Mouse (Mus musculus): ENCODE data around the gene Nkrf.

The Nkrf gene

DNA sequence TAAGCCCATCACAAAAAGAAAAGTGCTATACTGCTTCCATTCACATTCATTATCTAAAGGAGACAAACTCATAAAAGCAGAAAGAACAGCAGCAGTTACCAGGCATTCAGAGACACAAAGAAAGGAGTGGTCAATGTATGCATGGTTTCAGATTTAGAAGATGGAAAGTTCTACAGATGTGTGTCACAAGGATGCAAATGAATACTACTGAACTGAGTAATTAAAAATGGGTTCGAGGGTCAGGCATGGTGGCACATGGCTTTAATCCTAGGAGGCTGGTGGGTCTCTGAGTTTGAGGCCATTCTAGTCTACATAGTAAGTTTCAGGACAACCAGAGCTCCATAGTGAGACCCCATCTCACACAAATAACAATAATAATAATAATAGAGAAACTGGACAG lies 55.5 kb downstream of the Nkrf start:
- DNase-seq = no peak

DNA sequence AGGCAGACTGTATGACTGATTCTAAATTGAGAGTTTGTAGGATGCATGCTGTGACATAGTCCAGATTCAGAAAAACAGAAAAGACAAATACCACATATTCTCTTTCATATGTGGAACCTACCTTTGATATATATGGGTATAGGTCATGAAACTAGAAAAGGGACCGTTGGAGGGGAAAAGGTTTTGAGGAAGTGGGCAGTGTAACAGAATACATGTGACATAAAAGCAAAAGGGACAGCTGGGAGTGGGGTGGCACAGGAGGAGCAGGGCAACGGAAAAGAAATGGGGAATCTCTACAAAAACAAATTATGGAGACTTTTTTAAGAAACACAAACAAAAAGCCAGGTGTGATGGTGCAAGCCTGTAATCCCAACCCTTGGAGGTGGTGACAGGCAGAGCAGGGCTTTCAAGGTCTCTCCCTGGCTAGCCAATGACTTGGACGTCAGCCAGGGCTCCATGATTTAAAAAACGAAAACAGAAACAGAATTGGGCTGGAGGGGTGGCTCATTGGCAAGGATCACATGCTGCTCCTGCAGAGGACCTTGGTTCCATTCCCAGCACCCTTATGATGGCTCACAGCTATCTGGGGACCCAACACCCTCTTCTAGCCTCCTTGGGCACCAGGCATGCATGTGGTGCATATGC lies 59.2 kb downstream of the Nkrf start:
- no peak for DNase-seq

DNA sequence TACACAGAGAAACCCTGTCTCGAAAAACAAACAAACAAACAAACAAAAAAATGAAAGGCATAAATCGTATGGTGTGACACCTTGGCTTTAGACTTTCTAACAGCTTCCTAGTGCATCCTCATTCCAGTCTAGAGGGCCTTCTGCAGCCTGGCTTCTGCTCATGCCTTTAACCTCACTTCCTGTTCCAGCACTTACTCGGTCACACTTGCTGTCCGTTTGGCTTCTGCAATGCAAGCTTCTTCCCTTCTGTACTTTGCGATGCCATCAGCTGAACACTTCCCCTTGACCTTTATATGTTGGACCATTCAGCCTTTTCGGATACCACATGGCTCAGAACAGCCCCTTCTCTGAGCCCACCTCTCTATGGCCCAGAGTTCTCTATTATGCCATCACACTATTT lies 61.0 kb downstream of the Nkrf start:
- DNase-seq = no peak

DNA sequence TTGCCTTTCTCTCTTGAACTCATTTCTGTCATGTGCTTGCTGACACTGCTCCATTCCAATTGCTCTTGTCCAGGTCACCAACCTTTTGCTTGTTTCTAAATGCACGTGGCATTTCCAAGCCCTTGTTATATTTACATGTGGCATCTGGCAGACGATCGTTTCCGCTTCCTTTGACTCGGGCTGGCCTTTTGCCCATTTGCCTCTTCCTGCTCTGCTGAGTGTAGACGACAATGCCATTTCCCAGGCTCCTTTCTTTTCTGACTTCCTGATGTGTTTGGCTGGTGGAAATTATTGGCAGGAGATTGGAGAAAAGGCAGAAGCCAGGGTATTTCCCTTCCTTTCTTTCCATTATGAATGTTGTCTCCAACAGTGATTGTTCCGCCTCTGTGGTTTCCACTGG lies 63.3 kb downstream of the Nkrf start:
- DNase-seq = peak; percentile 14
